Mouse (Mus musculus) brain, embryonic 18.5 days (tissue): ENCODE measurements at regions not wholly inside any gene's neighbourhood (a gene's known extent, or its start where the extent isn't known, plus 50 kb on each side); places are given as distances from the start of the nearest gene placed in this dataset.

Experiments
- DNase-seq: peaks from one replicate; pipeline ENCODE4 v3.0.0-alpha.2; 2012; ENCODE audit warnings: low read depth, low spot score

GRCm38 (mm10) chr8:29460119-29460518, 2012.6 kb downstream of the Poteg start:
- no peak for DNase-seq

- no peak for DNase-seq
Observed at GRCm38 (mm10) chr8:29492931-29493330, 2045.5 kb downstream of the Poteg start.

GRCm38 (mm10) chr8:29527327-29527726, 2079.9 kb downstream of the Poteg start:
- DNase-seq = no peak

GRCm38 (mm10) chr8:29531565-29531964, 2084.1 kb downstream of the Poteg start:
- no peak for DNase-seq

DNA sequence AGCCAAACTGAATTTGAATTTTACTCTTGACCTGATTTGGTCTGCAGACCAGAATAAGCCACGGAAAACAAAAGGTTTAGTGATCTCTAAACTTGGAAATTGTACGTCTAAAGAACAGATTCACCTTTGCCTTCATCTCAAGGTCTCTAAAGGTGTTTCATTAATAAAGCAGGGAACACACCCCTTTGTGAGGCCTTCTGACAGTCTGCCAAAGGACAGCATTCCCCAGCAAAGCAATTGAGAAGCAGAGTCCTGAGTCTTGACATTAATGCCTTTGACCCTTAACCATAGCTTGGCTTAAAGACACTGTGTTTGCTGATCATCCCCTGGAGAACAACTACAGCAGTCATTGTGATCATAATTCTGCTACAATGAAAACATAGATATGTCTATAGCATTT, 2090.5 kb downstream of the Poteg start:
- DNase-seq = no peak

DNA sequence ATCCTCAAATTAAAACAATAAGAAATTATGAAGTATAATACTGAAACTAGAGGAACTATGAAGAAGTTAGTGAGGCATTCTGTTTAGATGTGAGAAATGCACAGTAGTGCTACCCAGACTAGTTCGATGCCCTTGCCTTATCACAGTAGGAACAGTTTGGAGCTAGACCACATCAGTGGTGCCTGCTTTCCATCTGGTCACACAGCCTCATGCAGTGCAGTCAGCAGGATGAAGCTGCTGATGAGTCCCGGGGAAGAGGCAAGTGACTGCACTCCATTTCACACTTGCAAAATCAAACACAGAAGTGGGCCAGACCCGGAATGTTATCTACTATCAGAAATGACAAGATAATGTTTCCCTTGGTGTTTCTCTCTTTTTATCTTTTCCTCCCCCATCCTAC, 2092.4 kb downstream of the Poteg start:
- DNase-seq = no peak

DNA sequence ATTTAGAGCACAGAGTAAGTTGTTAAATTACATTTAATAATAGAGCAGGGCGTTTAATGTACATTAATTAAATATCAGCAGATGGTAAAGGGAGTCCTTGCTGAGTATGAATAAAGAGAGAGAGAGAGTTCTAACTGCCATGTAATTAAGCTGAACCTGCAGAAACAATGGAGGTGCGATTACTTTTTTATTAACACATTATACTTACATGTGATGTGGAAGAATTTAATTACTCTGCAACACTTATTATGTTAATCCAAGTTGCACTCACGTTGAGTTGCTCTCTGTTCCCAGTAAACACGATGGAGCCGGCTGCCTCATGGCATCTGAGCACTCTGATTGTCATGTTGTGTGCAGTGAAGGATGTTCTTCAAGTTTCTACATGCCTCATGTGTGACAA, 2096.7 kb downstream of the Poteg start:
- DNase-seq = peak; percentile 18

GRCm38 (mm10) chr8:29585671-29586070, 2138.2 kb downstream of the Poteg start:
- DNase-seq = no peak

- peak; percentile 36 for DNase-seq
Observed at GRCm38 (mm10) chr8:29594129-29594528, 2146.7 kb downstream of the Poteg start.

GRCm38 (mm10) chr8:29614098-29614497, 2166.6 kb downstream of the Poteg start:
- no peak for DNase-seq

DNA sequence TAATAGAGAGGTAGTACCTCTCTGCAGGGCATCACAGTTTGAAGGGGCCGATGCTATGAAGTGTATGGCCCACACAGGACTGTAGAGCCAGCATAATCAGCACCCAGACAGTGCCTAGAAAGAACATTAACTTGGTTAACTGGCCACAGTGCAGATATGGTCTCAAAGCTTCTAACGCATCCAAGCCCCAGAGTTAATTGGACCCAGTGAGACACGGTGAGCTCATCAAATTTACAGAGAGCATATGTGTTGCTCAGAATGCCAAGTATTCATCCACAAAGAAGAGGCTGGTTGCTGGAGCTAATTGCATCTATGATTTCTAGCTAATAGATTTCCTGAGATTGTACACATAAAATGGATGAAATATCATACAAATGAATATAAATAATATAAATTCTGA, 2214.1 kb downstream of the Poteg start:
- DNase-seq = no peak

DNA sequence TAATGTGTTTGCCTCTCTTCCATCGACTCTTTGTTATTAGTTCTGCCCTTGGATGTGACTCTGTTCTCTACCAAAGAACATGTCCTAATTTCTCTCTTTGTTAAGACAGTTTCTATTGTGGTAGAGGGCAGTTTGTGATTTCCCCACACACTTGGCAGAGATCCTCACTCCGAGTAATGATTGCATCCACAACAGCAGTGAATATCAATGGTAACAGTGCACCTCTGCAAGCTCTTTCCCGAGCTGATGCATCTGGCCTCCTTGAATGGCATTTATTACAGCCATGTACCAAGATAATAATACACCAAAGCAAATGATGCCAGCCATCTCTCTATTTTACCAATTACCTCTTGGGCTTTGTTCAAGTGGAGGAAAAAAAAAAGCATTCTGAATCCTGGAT, 2228.4 kb downstream of the Poteg start:
- DNase-seq = no peak

GRCm38 (mm10) chr8:29683340-29683739, 2235.9 kb downstream of the Poteg start:
- DNase-seq = no peak

- no peak for DNase-seq
Observed at GRCm38 (mm10) chr8:29686594-29686993, 2239.1 kb downstream of the Poteg start.

- DNase-seq = no peak
Observed at GRCm38 (mm10) chr8:29695698-29696097, 2248.2 kb downstream of the Poteg start.
